Mouse (Mus musculus) gastrocnemius, postnatal 36 days (tissue): ENCODE results near the gene Ccdc12. TPM values are rescaled to one million over a fixed set of nuclear protein-coding genes. Genes with fewer than 3 reads are reported as not detected.

ENCODE experiments used
- DNase-seq, 2 experiments: peaks; one replicate each; pipeline ENCODE4 v3.0.0; 2022
- intact Hi-C: fragments of 180-260 bp; cut with DNase I; formaldehyde crosslinking; loops from one replicate; pipeline ENCODE4 v1.15.1; 2025
- long read RNA-seq, 2 experiments: library from polyadenylated mRNA; stranded (forward); transcript quantifications; one replicate each; pipeline ENCODE4 v2.0.0; 2021
- total RNA-seq, 2 experiments: library from RNA; stranded (reverse); gene quantifications; 2 replicates each; pipeline ENCODE4 v1.2.3; 2021

The Ccdc12 gene
- total RNA-seq = 10 to 100 TPM; 45.1 to 48.1 TPM
- long read RNA-seq, experiment 1, transcript Ccdc12-201 (7 exons, 834 nt) = major isoform, 70 of 84 reads
- long read RNA-seq, experiment 1, partial matches to known transcripts = 13 of 84 reads
- long read RNA-seq, experiment 1, other reads (novel, unspliced or antisense) = 0 of 84 reads
- long read RNA-seq, experiment 2, transcript Ccdc12-201 (7 exons, 834 nt) = major isoform, 69 of 91 reads
- long read RNA-seq, experiment 2, partial matches to known transcripts = 16 of 91 reads
- long read RNA-seq, experiment 2, other reads (novel, unspliced or antisense) = 4 of 91 reads

- intact Hi-C loops = no loop called here
Observed at GRCm38 (mm10) chr9:110656249-110657221, at the start of gene Ccdc12. Gene Ccdc12, plus strand, starts transcription at chr9:110656503.

DNA sequence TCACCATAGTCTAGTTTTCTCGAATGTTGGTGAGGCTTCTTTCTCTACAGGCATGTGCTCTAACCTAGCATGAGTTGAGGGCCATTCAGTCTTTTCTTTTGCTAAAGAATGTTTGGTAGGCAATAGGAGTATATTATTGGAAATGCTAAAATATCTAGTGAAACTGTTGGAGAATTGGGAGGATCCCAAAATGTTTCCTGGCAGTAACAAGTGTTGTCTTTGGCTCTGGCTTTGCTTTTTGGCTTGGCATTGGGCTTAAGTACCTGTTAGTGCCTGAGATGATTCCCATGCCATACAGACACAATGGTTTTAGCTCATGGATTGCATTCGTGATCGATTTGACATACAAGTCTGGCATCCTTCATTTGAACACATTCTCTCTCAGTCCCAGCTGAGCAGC lies 44.8 kb upstream of the Ccdc12 start:
- DNase-seq = no peak
- intact Hi-C loops = no loop called here

More at GRCm38 (mm10) chr9:110656249-110657221, at the start of gene Ccdc12:
- DNase-seq = peak; percentile 90 to 98

DNA sequence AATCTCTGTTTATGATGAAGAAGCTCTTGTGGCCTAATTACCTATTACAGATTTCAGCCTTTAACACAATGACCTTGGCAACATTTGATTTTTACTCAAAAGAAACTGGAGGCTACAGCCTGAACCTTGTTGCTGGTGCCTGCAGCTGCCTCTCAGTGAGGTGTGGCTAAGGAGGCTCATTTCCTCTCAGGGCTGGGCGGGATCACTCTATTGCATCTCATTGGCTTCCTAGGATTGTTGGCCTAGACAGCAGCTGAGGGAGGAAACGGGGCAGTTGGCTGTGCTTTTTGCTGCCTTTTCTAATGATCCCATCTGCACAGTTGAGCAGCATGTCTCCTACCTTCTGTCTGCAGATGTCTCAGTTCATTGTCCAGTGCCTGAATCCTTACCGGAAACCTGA lies 39.2 kb upstream of the Ccdc12 start:
- no peak for DNase-seq
- intact Hi-C loops = no loop called here

DNA sequence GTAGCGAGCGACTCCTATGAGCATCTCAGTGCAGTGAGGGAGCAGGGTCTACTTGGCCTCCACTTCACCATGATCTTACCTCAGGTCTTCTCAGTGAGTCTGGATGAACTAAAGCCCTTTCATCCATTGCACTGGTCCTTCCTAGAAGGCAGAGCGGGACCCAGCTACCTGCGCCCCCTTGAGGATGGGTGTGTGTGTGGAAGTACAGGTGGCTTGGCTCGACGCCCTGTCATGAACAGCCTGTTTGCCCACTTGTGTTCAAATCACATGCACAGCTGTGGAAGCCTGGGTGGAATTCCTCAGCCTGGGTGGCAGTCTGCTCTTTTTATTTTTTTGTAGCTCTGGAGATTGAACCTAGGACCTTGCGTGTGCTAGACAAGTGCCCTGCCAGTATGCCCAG lies 36.1 kb upstream of the Ccdc12 start:
- no peak for DNase-seq
- intact Hi-C loops = no loop called here

- intact Hi-C loops = no loop called here
- DNase-seq = no peak
Observed at GRCm38 (mm10) chr9:110620685-110621084, 35.6 kb upstream of the Ccdc12 start.

DNA sequence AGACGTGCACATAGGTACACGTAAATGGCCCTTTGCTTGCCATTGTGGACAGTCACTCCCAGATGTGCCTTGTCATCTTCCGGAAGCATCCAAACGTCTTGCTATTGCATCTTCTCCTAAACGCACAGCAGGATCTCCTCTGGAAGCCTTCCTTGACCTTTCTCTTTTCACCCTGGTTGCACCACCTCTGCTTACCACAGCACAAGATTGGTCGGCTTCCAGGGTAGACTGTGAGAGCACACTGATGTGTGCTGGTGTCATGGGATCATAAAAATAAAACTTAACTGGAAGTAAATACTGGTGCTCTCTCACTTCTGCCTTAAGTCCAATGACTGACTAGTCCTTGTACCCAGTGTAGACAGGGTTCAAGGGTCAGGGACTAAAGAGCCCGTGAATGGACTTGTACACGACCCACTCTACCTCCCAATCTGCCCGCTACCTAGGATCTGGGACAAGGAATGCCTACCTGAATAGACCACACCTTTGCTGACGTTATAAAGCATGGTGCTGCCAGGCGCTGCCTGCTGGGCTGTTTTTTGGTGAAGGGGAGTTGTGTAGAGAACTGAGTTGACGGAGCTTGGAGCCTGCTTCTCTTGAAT lies 33.6 kb upstream of the Ccdc12 start:
- intact Hi-C loops = no loop called here
- no peak for DNase-seq

GRCm38 (mm10) chr9:110623416-110624195 lies 32.7 kb upstream of the Ccdc12 start:
- no peak for DNase-seq
- intact Hi-C loops = no loop called here

- peak; percentile 79 to 88 for DNase-seq
- intact Hi-C loops = no loop called here
Observed at GRCm38 (mm10) chr9:110624361-110625166, 31.7 kb upstream of the Ccdc12 start, which contains the start of gene Nradd. Gene Nradd, minus strand, starts transcription at chr9:110624452.

- no peak for DNase-seq
- intact Hi-C loops = no loop called here
Observed at GRCm38 (mm10) chr9:110625350-110625908, 30.9 kb upstream of the Ccdc12 start.

- intact Hi-C loops = loop anchor here (2.0 to 5.0 kb wide), 2 partner anchors 181 to 218 kb away; no protein-coding TSS in a partner anchor
- DNase-seq = no peak
Observed at GRCm38 (mm10) chr9:110630171-110630570, 26.1 kb upstream of the Ccdc12 start.

DNA sequence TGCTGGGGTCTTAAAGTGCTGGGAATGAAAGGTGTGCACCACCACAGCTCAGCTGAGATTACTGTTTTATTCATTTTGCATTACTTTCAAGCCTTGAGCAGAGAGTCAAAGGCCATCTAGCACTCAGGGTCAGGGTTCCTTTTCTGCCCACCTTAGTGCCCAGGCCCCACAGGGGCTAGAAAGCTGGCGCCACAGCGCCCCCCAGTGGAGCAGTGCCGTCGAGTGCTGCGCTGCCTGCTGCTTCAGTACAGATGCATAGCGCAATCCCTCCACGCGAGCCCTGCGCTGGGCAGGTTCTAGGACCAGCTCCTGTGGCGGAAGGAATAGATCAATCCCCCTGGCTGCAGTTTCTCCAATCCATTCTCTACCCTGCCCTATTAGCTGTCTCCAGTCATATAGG lies 25.1 kb upstream of the Ccdc12 start:
- intact Hi-C loops = loop anchor here (2.0 to 5.0 kb wide), 2 partner anchors 182 to 219 kb away; no protein-coding TSS in a partner anchor
- DNase-seq = no peak

DNA sequence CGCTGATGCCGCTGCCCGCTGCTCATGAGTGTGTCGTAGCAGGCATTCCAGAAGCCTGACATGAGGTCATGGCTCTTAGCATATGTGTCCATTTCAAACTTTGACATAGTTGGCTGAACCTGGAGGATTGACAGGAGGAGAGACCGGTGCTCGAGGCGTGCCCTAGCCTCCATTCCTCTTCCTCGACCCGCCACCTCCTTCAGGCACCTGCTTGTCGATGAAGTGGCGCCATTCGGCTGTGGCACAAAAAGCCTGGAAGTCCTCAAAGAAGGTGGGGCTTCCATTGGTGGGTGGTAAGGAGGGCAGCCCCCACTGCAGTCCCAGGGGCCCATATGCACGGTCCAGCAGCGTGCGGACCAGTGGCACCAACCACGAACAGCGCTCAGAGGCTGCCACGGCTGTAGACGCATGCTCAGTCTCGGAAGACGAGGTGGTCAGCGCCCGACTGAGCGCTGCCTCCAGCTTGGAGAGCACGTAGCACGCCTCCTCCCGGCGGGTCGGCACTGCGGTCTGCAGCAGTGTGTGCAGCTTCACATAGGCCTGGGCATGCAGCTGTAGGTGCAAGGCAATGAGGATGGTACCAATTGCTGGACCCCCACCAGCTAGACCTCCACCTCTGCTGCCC lies 24.5 kb upstream of the Ccdc12 start:
- intact Hi-C loops = loop anchor here (2.0 to 5.0 kb wide), 2 partner anchors 183 to 219 kb away; no protein-coding TSS in a partner anchor
- no peak for DNase-seq

GRCm38 (mm10) chr9:110632671-110633070 lies 23.6 kb upstream of the Ccdc12 start:
- DNase-seq = no peak
- intact Hi-C loops = loop anchor here (5.0 kb wide), 1 partner anchor 220 kb away; no protein-coding TSS in a partner anchor

DNA sequence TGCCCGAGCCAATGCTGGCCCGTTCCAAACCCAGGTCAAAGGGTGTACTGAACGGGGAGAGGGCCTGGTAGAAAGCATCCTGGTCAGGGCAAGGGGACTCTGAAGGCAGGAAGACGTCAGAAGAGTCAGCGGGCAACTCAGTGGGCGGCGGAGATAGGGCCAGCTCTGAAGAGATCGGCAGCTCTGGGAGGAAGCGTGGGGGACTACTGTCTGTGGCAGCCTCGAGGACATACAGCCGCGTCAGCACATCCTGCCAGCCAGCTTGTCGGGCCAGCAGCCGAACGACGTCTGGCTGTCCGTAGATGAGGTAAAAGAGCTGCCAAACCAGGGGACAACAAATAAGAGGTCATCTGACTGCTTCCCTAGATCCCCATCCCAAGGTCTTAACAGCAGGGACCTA lies 22.4 kb upstream of the Ccdc12 start:
- intact Hi-C loops = loop anchor here (5.0 kb wide), 1 partner anchor 222 kb away; no protein-coding TSS in a partner anchor
- DNase-seq = no peak

GRCm38 (mm10) chr9:110635225-110635624 lies 21.1 kb upstream of the Ccdc12 start:
- peak; percentile 81 to 84 for DNase-seq
- intact Hi-C loops = loop anchor here (1.0 to 5.0 kb wide), 3 partner anchors 74 to 237 kb away; no protein-coding TSS in a partner anchor

GRCm38 (mm10) chr9:110638611-110639021 lies 17.7 kb upstream of the Ccdc12 start:
- no peak for DNase-seq
- intact Hi-C loops = loop anchor here (5.0 kb wide), 2 partner anchors 144 to 234 kb away; no protein-coding TSS in a partner anchor

GRCm38 (mm10) chr9:110641006-110641405 lies 15.3 kb upstream of the Ccdc12 start:
- no peak for DNase-seq
- intact Hi-C loops = no loop called here
